Mouse (Mus musculus) regulatory T cell (primary cell): ENCODE measurements around the gene Spop.

Experiments
- in situ Hi-C: fragments of 300-600 bp; cut with MboI, MseI; formaldehyde crosslinking; loops from one replicate; pipeline ENCODE4 v1.15.1; 2025; ENCODE audit warnings: high pct_unique_total_duplicates

Gene Spop

DNA sequence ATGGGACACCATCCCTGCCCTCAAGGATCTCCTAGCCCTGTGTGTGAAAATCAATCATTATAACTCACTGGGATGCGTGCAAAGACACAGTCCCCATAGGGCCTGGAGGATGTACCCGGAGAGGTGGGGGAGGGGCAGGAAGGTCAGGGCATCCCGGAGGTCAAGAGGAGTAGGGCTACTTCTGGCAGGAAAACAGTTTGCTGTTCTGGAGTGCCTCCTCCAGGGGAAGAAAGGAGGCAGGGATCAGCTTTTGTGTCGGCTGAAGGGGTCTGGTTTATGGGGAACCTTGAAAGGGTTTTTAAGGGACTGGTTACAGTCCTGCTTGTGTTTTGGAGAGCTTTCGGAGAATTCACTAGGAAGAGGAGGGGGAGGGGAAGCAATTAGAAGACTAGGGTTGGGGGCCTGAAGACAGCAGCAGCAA is 102.6 kb downstream of the Spop start:
- in situ Hi-C loops = loop anchor here (5.0 to 25.0 kb wide), 2 partner anchors 254 to 394 kb away; partner anchors contain the start of genes Dlx3 and Tac4

DNA sequence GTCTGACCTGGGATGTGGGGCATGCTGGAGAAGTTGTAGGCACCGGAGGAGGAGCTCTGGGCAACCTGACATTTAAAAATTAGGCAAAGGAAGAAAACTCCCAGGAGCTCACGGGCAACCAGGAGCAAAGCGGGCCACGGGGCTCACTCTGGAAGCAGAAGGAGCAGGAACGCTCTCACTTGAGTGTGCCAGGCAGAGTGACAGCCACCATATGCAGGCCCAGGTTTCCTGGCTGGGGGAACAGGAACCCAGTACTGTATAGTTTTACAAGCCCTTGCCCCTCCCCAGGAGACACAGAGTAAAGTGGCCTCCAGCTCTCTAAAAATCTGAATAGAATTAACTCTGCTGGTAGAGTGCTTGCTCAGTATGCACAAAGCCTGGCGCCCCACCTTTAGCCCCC is 103.3 kb downstream of the Spop start:
- in situ Hi-C loops = loop anchor here (5.0 to 25.0 kb wide), 2 partner anchors 255 to 395 kb away; partner anchors contain the start of genes Dlx3 and Tac4

GRCm38 (mm10) chr11:95519299-95519698 is 105.4 kb downstream of the Spop start:
- in situ Hi-C loops = loop anchor here (5.0 to 25.0 kb wide), 2 partner anchors 257 to 397 kb away; partner anchors contain the start of genes Dlx3 and Tac4

GRCm38 (mm10) chr11:95519996-95520395 is 106.1 kb downstream of the Spop start:
- in situ Hi-C loops = loop anchor here (5.0 to 25.0 kb wide), 3 partner anchors 123 to 398 kb away; partner anchors contain the start of genes Dlx3 and Tac4

DNA sequence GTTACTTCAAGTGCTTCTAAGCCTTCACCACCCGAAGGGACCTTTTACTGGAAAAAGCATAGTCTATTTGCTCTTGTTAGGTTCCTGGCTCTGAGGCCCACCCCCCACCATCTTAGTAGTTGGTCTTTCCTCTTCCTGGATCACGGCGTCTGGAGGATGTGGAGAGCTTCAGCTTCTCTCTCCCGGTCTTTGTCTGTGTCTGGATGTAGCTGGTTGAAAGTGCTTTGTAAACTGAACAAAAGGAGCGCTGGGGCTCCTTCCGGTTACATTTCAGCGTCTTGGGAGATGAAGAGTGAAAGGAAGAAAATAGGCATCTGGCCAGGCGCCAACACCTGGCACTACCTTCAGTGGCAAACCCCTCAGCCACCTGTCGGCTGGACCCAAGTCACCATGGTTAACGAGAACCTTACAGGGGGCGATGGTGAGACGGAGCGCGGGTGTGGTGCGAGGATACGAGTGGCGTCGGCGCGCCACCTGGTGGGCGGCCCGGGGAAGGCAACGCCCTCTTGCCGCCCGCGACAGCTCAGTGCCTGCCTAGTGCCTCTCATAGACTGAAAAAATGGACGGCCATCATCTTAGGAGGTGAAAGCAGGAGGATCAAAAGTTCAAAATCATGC is 106.7 kb downstream of the Spop start:
- in situ Hi-C loops = loop anchor here (5.0 to 25.0 kb wide), 2 partner anchors 123 to 258 kb away; partner anchors contain the start of gene Tac4

GRCm38 (mm10) chr11:95521563-95521962 is 107.7 kb downstream of the Spop start:
- in situ Hi-C loops = loop anchor here (5.0 to 25.0 kb wide), 2 partner anchors 124 to 259 kb away; partner anchors contain the start of gene Tac4

DNA sequence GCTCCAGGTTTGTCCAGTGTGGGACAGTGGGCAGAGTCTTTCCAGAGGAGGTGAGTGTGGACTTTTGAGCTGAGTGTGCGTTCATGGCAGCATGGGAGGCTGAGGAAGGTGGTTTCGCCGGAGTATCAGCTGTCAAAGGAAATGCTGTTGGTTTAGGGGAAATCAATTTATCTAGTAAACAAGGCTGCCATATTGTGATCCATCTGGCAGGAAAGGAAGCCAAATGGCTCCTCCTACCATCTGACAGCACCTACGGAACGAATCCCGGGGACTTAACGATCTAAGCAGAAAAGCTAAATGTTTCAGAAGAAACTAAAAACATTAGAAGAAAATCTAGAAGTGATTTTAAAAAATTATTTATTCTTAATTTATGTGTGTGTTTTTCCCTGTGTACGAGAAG is 113.4 kb downstream of the Spop start:
- in situ Hi-C loops = no loop called here

DNA sequence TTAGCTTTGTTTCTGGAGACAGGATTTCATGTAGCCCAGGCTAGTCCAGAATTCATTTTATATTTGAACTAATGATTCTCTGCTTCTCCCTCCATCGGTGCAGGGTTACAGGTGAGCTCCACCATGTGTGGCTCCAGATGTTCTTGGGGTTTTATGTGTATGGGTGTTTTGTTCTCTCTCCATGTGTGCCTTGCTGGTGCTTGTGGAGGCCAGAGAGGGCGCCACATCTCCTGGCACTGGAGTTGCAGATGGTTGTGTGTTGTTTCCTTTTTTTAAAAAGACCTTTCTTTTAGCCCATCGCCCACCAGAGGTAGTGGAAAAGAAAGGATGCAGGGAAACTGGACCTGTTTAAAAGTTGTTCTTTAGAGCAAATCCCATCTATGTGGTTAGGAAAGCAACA is 114.4 kb downstream of the Spop start:
- in situ Hi-C loops = no loop called here

DNA sequence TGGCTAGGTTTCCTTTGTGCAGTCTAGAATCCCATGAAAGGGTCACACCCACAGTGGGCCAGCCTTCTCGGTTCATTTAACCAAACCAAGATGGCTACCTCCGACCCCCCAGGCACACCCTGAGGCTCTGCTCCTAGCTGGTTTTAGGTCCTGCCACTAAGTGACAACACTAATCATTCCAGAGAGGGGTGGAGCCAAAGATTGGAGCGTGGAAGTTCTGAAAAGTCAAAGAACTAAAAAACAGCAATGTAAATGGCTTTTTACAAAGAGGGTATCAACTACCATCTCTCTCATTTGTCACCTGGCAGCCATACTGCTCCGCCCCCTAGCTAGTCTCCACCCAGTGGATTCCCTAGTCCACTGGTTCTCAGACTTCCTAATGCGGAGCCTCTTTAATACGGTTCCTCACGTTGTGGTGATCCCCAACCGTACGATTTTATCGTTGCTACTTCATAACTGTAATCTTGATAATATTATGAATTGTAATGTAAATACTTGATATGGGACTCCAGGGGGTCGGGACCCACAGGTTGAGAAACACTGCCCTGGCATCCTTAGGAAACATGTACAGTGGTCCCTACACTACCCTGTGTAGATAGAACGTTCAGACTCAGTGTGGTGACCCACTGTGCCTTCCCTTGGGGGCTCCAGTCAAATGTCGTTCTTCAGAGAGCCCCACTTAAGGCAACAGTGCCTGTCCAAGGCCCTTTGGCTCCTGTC is 118.6 kb downstream of the Spop start:
- in situ Hi-C loops = loop anchor here (5.0 kb wide), 2 partner anchors 60 to 120 kb away; no protein-coding TSS in a partner anchor

DNA sequence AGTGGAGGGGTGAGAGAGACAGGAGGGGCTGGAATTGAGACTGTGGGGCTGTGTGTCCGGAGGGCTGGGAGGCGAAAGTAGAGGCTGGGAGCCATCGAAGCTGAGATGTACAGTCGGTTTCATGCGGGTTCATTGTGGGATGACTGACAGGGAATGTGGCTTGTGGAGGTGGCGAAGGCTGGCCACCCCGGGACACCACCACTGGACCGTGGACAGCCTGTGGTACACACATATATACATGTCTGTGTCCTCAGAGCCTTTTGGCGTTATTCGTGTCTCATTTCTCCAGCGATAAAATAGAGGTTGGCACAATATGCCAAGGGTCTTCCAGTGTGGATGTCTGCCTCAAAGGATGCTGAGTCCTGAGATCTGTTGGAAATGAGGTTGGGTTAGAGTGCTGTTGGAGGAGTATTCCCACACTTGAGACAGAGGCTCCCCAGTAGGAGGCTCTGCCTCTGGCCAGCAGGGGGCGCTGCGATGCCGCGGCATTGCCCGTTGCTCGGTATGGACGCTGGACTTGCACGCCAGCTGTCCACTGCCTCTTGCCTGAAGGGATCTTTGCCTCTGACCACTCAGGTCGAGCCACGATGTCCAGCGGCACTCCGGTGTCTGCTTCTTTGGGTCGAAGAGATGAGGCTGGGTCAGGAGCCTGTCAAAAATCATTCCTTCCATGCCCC is 119.7 kb downstream of the Spop start:
- in situ Hi-C loops = loop anchor here (5.0 kb wide), 2 partner anchors 59 to 119 kb away; no protein-coding TSS in a partner anchor

DNA sequence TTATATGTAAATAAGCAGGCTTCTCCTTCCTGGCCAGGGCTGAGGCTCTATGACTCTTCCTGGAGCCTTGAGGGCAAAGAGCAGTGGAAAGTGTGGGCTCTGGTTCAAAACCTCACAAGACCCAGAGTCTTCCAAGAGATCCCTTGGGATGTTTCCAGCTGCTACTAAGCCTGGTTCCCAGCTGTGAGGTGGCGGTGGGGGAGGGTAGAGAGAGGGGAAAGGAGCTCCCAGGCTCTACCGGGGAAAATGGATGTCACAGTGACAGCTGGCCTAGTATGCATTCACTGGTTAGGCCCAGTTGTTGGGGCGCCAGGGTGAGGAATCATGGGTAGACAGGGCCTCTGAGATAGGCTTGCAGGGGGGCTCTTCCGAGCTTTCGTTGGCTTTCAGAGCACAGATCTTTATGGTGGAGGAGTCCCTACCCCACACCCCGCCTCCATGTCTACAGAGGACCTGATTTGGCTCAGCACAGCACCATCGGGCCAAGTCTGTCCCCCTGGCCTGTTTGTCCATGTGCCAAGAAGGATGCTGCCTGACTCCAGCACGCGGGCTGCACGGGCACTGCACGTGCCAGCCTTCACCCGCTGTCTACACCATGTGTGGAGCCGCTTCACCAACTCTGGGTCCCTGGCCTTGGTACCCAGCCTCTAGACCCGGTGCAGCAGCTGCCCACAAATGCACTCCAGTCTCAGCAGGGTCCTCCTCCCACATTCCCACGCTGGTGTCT is 124.7 kb downstream of the Spop start:
- in situ Hi-C loops = no loop called here

GRCm38 (mm10) chr11:95540637-95541385 is 126.9 kb downstream of the Spop start:
- in situ Hi-C loops = no loop called here
